In genomic region chr2:18218500-18218899, GRCm38 (mm10) we compare ENCODE assay signal across 17 mouse cellular contexts.
DNase-seq lines count a peak whose midpoint lies in the region; ATAC-seq and TF ChIP-seq lines count a peak whose summit lies in the region.
"Had no signal": no experiment of that assay in that cellular context is flagged by ENCODE, and none has a peak within 500 bp of the region (broad histone marks: within the 10 kb centered on the region; RNA-seq: fewer than 3 reads in every experiment).

No protein-coding gene starts in this region.

- H3K9ac ChIP-seq in kidney, embryonic 16.5 days (replicated peaks; ENCODE audit: low read length), result no peak overlapping the region
- no peak overlapping the region for H3K9ac ChIP-seq in kidney, embryonic 14.5 days (ENCODE audit: low read depth, low read length)
- H3K9ac ChIP-seq: heart, embryonic 13.5 days; hindbrain, embryonic 13.5 days; midbrain, embryonic 15.5 days; stomach, embryonic 15.5 days had no signal

- H3K27ac ChIP-seq in gastrocnemius, adult 2 months, result peak overlapping the region; percentile 86
- 0 out of 2 replicates have a peak overlapping the region, but pooled peaks have one; percentile 28 for H3K27ac ChIP-seq in kidney, embryonic 16.5 days (ENCODE audit: low read length)
- no peak overlapping the region for H3K27ac ChIP-seq in kidney, embryonic 14.5 days (ENCODE audit: low read depth, low read length)
- H3K27ac ChIP-seq: hindbrain, embryonic 13.5 days; macrophage; midbrain, embryonic 15.5 days; stomach, embryonic 15.5 days had no signal

- 0 out of 2 replicates have a peak, but pooled peaks have one; percentile 31 for ATAC-seq in kidney, embryonic 16.5 days (ENCODE audit: low FRiP score, low TSS enrichment)
- ATAC-seq in kidney, embryonic 14.5 days (ENCODE audit: low FRiP score, low TSS enrichment), result no peak

- DNase-seq in gastrocnemius, adult 2 months, result peak; percentile 59
- no peak for DNase-seq in gastrocnemius, postnatal 10 days
- peak; percentile 66 to 67 for DNase-seq in cerebellum, adult 18-20 months
- DNase-seq in gastrocnemius, adult 8-10 months (ENCODE audit: low spot score in 2 of 2), result peak; percentile 19 to 28
- no peak for DNase-seq in frontal cortex, postnatal 36 days (ENCODE audit: low spot score in 2 of 2)
- DNase-seq in thymus, postnatal 36 days, result no peak
- DNase-seq: adrenal gland, adult 2 months; liver; lung, adult 2 months; thymus, postnatal 25 days had no signal

- H3K4me1 ChIP-seq in kidney, embryonic 16.5 days (ENCODE audit: insufficient read depth, low read length), result peaks cover 9% of the 10 kb centered on the region; the same call in 1 of the 2 replicates
- peaks cover 7% of the 10 kb centered on the region; the same call in 1 of the 2 replicates for H3K4me1 ChIP-seq in kidney, embryonic 14.5 days (ENCODE audit: control insufficient read depth, insufficient read depth, low read length)
- H3K4me1 ChIP-seq: hindbrain, embryonic 13.5 days; midbrain, embryonic 15.5 days; stomach, embryonic 15.5 days had no signal

- no peak for TF ChIP-seq CTCF in gastrocnemius, adult 2 months (IDR thresholded peaks at IDR 0.05)

- intact Hi-C loops in gastrocnemius, adult 2 months (cut with DNase I), result loop anchor here (10.0 kb wide), 1 partner anchor 456 kb away; the partner anchor contains the start of genes Bmi1 and Commd3

- no peaks in the 10 kb centered on the region for H3K27me3 ChIP-seq in kidney, embryonic 16.5 days (ENCODE audit: insufficient read depth, low read length)
- H3K27me3 ChIP-seq in kidney, embryonic 14.5 days (ENCODE audit: control insufficient read depth, insufficient read depth, low read length), result no peaks in the 10 kb centered on the region
- H3K27me3 ChIP-seq: heart, embryonic 13.5 days; hindbrain, embryonic 13.5 days; midbrain, embryonic 15.5 days; stomach, embryonic 15.5 days had no signal

- no peak overlapping the region for H3K4me2 ChIP-seq in kidney, embryonic 16.5 days (replicated peaks; ENCODE audit: low read depth, low read length)
- H3K4me2 ChIP-seq in kidney, embryonic 14.5 days (replicated peaks; ENCODE audit: low read depth, low read length), result no peak overlapping the region
- H3K4me2 ChIP-seq: heart, embryonic 13.5 days; hindbrain, embryonic 13.5 days; midbrain, embryonic 15.5 days; stomach, embryonic 15.5 days had no signal

- H3K9me3 ChIP-seq in kidney, embryonic 16.5 days (ENCODE audit: low read length), result no peaks in the 10 kb centered on the region
- H3K9me3 ChIP-seq in kidney, embryonic 14.5 days (ENCODE audit: control insufficient read depth, low read length), result no peaks in the 10 kb centered on the region
- H3K9me3 ChIP-seq: heart, embryonic 13.5 days; hindbrain, embryonic 13.5 days; midbrain, embryonic 15.5 days; stomach, embryonic 15.5 days had no signal

- H3K36me3 ChIP-seq in kidney, embryonic 16.5 days (ENCODE audit: insufficient read depth, low read length), result peaks cover 48% of the 10 kb centered on the region
- H3K36me3 ChIP-seq in kidney, embryonic 14.5 days (ENCODE audit: control insufficient read depth, insufficient read depth, low read length), result peaks cover 43% of the 10 kb centered on the region

- no peak overlapping the region for H3K4me3 ChIP-seq in gastrocnemius, adult 2 months
- no peak overlapping the region for H3K4me3 ChIP-seq in kidney, embryonic 16.5 days (ENCODE audit: low read length)
- H3K4me3 ChIP-seq in kidney, embryonic 14.5 days (ENCODE audit: low read length), result no peak overlapping the region
- H3K4me3 ChIP-seq: heart, embryonic 13.5 days; hindbrain, embryonic 13.5 days; midbrain, embryonic 15.5 days; stomach, embryonic 15.5 days had no signal

- WGBS in kidney, embryonic 16.5 days, result 55% methylated on average over 5 of the region's 5 CpGs
- WGBS in kidney, embryonic 14.5 days, result 59% methylated on average over 5 of the region's 5 CpGs

Comparison
In these comparisons a context has a peak if more than half of its experiments do, and no peak if none do; other contexts are left out.
1. DNase-seq: peak in gastrocnemius, adult 2 months (single experiment), cerebellum, adult 18-20 months (2 of 2) and gastrocnemius, adult 8-10 months (2 of 2); none in gastrocnemius, postnatal 10 days (single experiment), frontal cortex, postnatal 36 days (0 of 2) and thymus, postnatal 36 days (0 of 2).